Mouse (Mus musculus) neutrophil, adult 5-6 weeks (primary cell): ENCODE results near the gene Zfp651. TPM values are rescaled to one million over a fixed set of nuclear protein-coding genes. Genes with fewer than 3 reads are reported as not detected.

Source experiments
- ATAC-seq: fragments of 151-379, 151-347 bp; 2 replicates; pipeline ENCODE4 v1.8.0; 2017; ENCODE audit warnings: mild to moderate bottlenecking, moderate TSS enrichment; ENCODE audit not compliant: insufficient number of reproducible peaks, poor library complexity, low FRiP score, severe bottlenecking; ENCODE audit errors: extremely low read depth
- total RNA-seq: library from RNA; stranded (forward); fragments of 200-1000 nt; gene quantifications from 2 replicates; pipeline ENCODE4 v1.2.3, GENCODE M21; 2017

The Zfp651 gene
- total RNA-seq, 1 experiment from 2014 or later = not detected

DNA sequence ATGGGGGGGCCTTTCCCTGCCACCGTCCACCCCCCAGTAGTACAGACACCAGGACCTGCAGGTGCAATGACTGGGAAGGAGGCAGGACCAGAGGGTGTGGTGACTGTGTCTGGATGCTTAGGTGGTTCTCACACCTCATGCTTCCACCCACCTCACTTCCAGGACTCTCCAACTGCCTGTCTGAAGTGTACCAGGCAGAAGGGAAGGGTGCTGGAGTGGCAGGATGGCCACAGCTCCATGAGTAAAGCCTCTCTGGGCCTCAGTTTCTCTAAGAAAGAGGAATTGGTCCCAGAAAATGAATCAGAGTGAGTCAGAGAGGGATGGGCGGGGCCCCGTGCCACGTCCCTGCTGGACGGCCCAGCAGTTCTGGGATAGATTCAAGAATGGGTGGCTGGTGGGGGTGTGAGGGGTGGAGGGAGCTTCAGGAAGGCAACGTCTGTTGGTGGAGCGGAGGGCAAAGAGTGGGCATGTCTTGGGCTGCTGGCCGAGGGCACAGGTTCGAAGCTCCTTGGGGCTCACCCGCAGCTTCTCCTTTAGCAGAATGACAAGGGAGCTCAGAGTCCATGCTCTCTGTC is 2.0 kb downstream of the Zfp651 start:
- no peak for ATAC-seq

- ATAC-seq = no peak
These were observed 2.7 kb downstream of the Zfp651 start for GRCm38 (mm10) chr9:121761787-121762186.

- no peak for ATAC-seq
These were observed 3.1 kb downstream of the Zfp651 start for GRCm38 (mm10) chr9:121762248-121762647.

- ATAC-seq = no peak
These were observed 3.6 kb downstream of the Zfp651 start for GRCm38 (mm10) chr9:121762761-121763160.

- ATAC-seq = no peak
These were observed 4.6 kb downstream of the Zfp651 start for GRCm38 (mm10) chr9:121763716-121764115.

DNA sequence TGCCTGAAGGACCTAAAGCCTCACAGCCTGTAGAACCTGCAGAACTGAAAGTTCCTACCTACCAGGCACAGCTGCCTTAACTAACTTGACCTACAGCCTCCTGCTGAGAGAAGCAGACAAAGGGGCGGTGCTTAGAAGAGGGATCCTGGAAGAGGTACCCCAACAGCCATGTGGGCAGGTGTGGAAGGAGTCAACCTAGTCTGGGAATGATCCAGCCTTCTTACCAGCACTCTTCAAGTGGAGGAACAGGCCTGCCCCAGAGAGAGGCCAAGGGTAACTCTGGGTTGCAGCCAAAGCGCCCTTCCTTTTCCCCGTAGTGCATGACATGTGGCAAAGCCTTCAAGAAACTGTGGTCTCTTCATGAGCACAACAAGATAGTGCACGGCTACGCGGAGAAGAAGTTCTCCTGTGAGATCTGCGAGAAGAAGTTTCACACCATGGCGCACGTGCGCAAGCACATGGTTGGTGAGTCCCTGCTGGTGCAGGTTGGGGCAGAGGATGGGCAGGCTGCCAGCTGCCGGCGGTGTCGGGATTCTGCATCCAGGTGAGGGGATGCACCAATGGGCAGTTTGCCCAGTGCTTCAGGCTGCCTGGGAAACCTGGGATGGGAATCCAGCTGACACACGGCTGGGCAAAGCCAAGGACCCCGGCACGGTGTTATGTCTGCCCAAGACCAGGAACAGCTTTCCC is 6.2 kb downstream of the Zfp651 start:
- ATAC-seq = no peak

DNA sequence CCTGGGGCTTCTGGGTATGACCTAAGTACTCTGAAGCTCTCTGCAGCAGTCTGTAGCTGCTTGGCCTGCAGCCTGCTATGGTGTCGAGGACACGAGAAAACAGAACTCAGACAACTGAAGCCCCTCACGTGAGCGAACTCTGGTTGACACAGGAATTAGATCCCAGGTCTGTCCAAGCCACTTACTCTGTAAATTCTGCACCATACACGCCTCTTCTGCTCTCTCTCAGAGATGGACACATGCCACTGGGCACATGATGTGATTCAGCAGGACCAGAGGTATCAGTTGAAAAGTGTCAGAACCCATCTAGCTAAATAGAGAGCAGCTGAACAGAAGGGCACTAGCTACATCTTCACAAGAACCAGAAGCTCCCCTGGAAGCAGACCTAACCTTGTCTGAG is 13.3 kb downstream of the Zfp651 start:
- no peak for ATAC-seq

- no peak for ATAC-seq
These were observed 16.8 kb downstream of the Zfp651 start for GRCm38 (mm10) chr9:121775951-121776350.

- no peak for ATAC-seq
These were observed 17.4 kb downstream of the Zfp651 start for GRCm38 (mm10) chr9:121776511-121776910.

DNA sequence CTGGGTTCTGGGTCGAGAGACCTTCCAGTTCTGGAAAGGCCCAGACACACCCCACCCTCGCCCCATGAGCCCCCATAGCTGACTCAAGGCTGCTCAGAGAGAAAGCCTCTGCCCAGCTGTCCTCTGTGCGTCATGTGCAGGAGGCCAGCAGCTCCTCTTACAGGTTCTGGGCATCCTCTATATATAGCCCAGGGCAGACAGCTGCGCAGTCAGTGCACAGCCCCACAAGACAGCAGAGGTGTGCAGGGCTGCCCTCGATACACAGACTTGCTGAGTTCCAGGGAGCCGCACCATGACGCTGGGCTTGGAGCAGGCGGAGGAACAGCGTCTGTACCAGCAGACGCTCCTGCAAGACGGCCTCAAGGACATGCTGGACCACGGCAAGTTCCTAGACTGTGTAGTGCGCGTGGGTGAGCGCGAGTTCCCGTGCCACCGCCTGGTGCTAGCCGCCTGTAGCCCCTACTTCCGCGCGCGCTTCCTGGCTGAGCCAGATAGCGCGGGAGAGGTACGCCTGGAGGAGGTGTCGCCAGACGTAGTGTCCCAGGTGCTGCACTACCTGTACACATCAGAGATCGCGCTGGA is 18.4 kb downstream of the Zfp651 start, which contains the start of gene Klhl40:
TSS of gene Klhl40 (plus strand) at position 124 of the 582 bp plus-strand sequence.
- ATAC-seq = no peak

- ATAC-seq = no peak
These were observed 19.0 kb downstream of the Zfp651 start for GRCm38 (mm10) chr9:121778066-121778624.

GRCm38 (mm10) chr9:121784801-121785200 is 25.7 kb downstream of the Zfp651 start:
- no peak for ATAC-seq

DNA sequence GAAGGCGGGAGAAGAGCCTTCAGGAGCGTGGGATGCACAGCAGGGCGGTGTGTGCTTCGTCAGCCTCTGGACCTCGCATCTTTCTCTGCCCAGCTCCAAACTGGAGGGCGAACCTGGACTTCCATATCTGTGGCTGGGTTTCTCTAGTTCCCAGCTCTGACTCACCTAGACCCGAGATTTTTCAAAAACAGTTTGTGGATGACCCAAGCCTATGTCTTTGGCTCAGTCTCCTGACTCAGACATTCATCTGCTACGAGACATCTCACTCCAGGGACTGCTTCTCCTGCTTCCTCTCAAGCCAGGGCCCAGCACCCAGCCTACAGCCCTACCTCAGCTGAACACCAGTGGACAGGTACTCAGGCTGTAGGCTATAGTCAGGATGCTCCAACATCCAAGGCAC is 26.1 kb downstream of the Zfp651 start:
- ATAC-seq = no peak

- no peak for ATAC-seq
These were observed 27.2 kb downstream of the Zfp651 start for GRCm38 (mm10) chr9:121786359-121786758.

DNA sequence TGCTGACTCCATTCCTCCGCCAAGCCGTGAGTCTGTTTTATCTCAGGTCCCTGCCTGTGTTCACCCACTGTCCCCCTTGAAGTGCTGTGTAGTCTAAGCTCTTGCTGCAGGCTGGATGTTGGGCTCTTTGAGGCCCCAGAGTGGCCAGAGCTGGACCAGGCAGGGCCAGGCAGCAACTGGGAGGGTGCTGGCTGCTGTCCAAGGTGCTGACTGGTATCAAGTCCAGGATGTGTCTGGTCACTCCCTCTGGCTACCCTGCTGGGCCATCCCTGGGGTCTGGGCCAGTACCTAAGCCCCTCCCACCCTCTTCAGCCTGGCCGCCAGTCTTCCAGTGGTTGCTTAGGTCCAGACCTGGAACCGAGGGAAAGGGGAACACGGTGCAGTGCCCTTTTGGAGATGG is 32.1 kb downstream of the Zfp651 start:
- ATAC-seq = no peak

DNA sequence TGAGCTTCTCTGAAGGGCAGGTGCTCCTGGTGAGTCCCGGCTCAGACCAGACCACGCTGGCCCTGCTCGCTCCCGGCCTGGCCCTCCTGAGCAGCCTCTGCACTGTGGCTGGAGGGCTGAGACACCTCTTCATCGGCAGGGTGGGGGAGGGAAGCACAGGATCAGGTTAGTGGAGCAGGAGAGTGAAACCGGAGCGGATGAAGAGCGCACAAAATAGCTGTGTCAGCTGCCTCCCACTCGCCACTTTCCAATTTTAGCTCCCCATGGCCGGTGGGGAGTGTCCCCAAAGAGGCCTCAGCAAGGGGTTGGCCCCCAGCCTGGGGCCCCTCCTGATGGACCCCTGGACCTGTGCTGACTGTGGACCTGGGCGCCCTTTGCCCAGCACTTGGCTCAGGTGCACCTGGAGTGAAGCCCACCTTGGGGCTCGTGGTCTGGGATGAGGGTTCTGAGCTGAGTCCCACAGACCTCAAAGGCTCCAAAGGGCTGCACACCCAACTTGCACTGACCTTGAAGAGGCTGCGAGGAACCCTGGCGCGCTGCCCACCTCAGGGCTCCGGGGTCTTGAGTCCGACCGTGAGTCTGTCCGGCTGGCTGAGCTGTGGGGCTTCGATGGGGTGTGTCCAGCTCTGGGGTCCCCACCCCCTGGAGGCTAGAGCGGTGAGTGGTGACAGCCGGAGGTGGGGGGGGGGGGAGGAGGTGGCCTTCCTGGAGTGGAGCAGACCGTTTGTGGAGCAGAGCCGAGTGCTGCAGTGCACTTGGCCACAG is 32.8 kb downstream of the Zfp651 start, which contains the start of gene Hhatl:
TSS of gene Hhatl (minus strand) at position 751 of the 765 bp plus-strand sequence.
- no peak for ATAC-seq

DNA sequence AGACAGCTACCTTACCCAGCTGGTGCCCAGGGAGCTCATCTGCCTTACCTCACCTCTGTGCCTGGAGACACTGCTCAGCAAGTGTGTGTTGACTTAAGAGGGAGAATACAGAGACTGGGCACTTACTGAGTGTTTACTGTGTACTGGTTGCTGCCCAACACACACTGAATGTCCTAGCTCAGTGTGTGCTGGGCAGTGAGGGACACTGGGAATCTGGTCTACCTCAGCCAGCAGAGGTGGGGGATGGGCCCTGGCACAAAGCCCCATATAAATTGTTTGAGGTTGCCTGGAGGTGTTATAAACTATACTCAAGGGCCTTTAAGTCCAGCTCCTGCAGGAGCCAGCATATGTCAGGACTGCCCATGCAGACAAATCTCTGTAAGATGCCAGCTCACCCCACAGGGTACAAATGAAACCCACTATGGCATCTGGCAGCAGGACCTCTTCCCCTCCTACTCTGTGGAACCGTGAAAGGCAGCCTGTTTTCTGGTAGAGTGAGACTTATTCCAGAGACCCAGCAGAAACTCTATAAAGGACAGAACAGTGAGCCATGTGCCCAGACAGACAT is 35.9 kb downstream of the Zfp651 start:
- ATAC-seq = no peak

- ATAC-seq = no peak
These were observed 38.6 kb downstream of the Zfp651 start for GRCm38 (mm10) chr9:121797722-121798121.

GRCm38 (mm10) chr9:121798887-121799520 is 39.9 kb downstream of the Zfp651 start:
- ATAC-seq = no peak
